Mouse (Mus musculus) testis, adult 2 months (tissue): ENCODE data around the gene Pdhx.

Source experiments
- CTCF ChIP-seq: fragments of 200-500 bp; IDR thresholded peaks from 2 replicates; pipeline ENCODE4 v1.5.1; 2012; ENCODE audit warnings: low read depth, mild to moderate bottlenecking, inconsistent platforms, low read length, moderate library complexity; ENCODE audit not compliant: control insufficient read depth, insufficient read depth, insufficient replicate concordance
- POLR2A ChIP-seq: fragments of 200-500 bp; IDR thresholded peaks from 2 replicates; pipeline ENCODE4 v1.6.1; 2012; ENCODE audit warnings: low read depth, mild to moderate bottlenecking, inconsistent platforms, low read length, moderate library complexity; ENCODE audit not compliant: control insufficient read depth

DNA sequence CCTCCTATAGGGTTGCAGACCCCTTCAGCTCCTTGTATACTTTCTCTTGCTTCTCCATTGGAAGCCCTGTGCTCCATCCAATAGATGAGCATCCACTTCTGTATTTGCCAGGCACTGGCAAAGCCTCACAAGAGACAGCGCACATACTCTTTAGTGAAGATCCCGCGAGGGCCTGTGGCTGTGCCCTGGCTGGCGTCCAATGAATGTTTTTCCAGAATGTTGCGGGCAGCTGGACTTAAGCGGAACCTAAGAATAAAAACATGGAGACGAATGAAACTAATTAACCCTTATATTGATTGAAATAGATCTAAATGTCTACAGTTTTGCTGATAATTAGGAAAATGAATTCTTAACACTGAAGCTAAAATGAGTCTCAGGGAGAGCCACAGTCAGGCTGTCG is 32.4 kb downstream of the Pdhx start:
- no peak for TF ChIP-seq CTCF
- TF ChIP-seq POLR2A = no peak
